Mouse (Mus musculus) CH12.LX (cell line): Measurements from ENCODE around the gene Cldn17. TPM values are rescaled to one million over a fixed set of nuclear protein-coding genes. Genes with fewer than 3 reads are reported as not detected.

Source experiments
- DNase-seq: peaks from one replicate; pipeline ENCODE4 v3.0.0-alpha.2; 2013; ENCODE audit errors: extremely low read depth
- H3K27ac ChIP-seq: 2 replicates; pipeline ENCODE4 v1.5.1; 2012; ENCODE audit warnings: low read depth, mild to moderate bottlenecking, control low read depth, moderate library complexity; ENCODE audit not compliant: insufficient read depth
- H3K27me3 ChIP-seq: replicated peaks from 2 replicates; pipeline ENCODE3; 2012; ENCODE audit warnings: inconsistent platforms
- H3K36me3 ChIP-seq, 2 experiments: replicated peaks in 1 of 2; 2 replicates each; pipeline versions ENCODE3 to v1.6.1; 2012; ENCODE audit warnings: inconsistent platforms in 1 of 2, low read length in 1 of 2, mild to moderate bottlenecking in 1 of 2, mixed read lengths in 1 of 2, moderate library complexity in 1 of 2; ENCODE audit not compliant: control insufficient read depth in 1 of 2, insufficient read depth in 1 of 2
- H3K4me1 ChIP-seq, 2 experiments: 2 replicates each; pipeline ENCODE4 v1.6.1; 2012; ENCODE audit warnings: inconsistent platforms in 1 of 2, moderate library complexity in 1 of 2; ENCODE audit not compliant: insufficient read depth in 2 of 2, control insufficient read depth in 1 of 2
- H3K4me2 ChIP-seq: 2 replicates; pipeline ENCODE4 v1.6.1; 2012; ENCODE audit warnings: low read depth, mild to moderate bottlenecking, control low read depth; ENCODE audit not compliant: poor library complexity, insufficient read depth, severe bottlenecking
- H3K4me3 ChIP-seq, 3 experiments: fragments of 150-350 bp in 1 of 3; sonication (generic) in 1 of 3; replicated peaks in 1 of 3; 2 replicates each; pipeline versions ENCODE3 to v1.5.1; 2011 to 2012; ENCODE audit warnings: low read depth in 2 of 3, low read length in 2 of 3, mild to moderate bottlenecking in 2 of 3, moderate library complexity in 2 of 3, control low read depth in 1 of 3, improper control_type of control experiment in 1 of 3, inconsistent platforms in 1 of 3, mixed read lengths in 1 of 3; ENCODE audit not compliant: poor library complexity in 1 of 3
- H3K79me2 ChIP-seq: replicated peaks from 2 replicates; pipeline ENCODE4 v1.6.1; 2012; ENCODE audit warnings: mild to moderate bottlenecking, moderate library complexity; ENCODE audit not compliant: control insufficient read depth, poor library complexity, insufficient read depth, severe bottlenecking; ENCODE audit errors: extremely low read depth
- H3K9ac ChIP-seq: 2 replicates; pipeline ENCODE4 v1.6.1; 2012; ENCODE audit warnings: low read depth, mild to moderate bottlenecking, control low read depth, moderate library complexity; ENCODE audit not compliant: insufficient read depth
- H3K9me3 ChIP-seq: replicated peaks from 2 replicates; pipeline ENCODE3; 2012; ENCODE audit warnings: low read length, inconsistent platforms, mixed read lengths
- BHLHE40 ChIP-seq: IDR thresholded peaks from 2 replicates; pipeline ENCODE4 v1.6.1; 2011; ENCODE audit warnings: mild to moderate bottlenecking, low read depth, low read length, improper control_type of control experiment
- CHD1 ChIP-seq: IDR thresholded peaks from 2 replicates; pipeline ENCODE4 v1.6.1; 2012; ENCODE audit warnings: low read depth, low read length, improper control_type of control experiment, inconsistent platforms
- CHD2 ChIP-seq: IDR thresholded peaks from 2 replicates; pipeline ENCODE4 v1.6.1; 2011; ENCODE audit warnings: low read length, improper control_type of control experiment
- CTCF ChIP-seq, 2 experiments: IDR thresholded peaks in 1 of 2; conservative IDR thresholded peaks in 1 of 2; 2 replicates each; pipeline ENCODE4 v1.5.1; 2011 to 2012; ENCODE audit warnings: low read depth in 2 of 2, low read length in 2 of 2, improper control_type of control experiment in 1 of 2, inconsistent platforms in 1 of 2, mild to moderate bottlenecking in 1 of 2, moderate library complexity in 1 of 2
- EP300 ChIP-seq: IDR thresholded peaks from 2 replicates; pipeline ENCODE4 v1.6.1; 2011; ENCODE audit warnings: low read length, improper control_type of control experiment
- ETS1 ChIP-seq: conservative IDR thresholded peaks from 2 replicates; pipeline ENCODE4 v1.6.1; 2012; ENCODE audit warnings: low read depth, mild to moderate bottlenecking, inconsistent platforms, low read length, improper control_type of control experiment, moderate library complexity
- GABPA ChIP-seq: IDR thresholded peaks from 2 replicates; pipeline ENCODE4 v1.6.1; 2012; ENCODE audit warnings: low read depth, low read length, improper control_type of control experiment, inconsistent platforms; ENCODE audit not compliant: insufficient replicate concordance
- IRF4 ChIP-seq: IDR thresholded peaks from 2 replicates; pipeline ENCODE4 v1.6.1; 2014; ENCODE audit warnings: low read depth, mild to moderate bottlenecking, inconsistent platforms, low read length, improper control_type of control experiment
- JUND ChIP-seq: conservative IDR thresholded peaks from 2 replicates; pipeline ENCODE4 v1.6.1; 2011; ENCODE audit warnings: low read depth, low read length, improper control_type of control experiment
- KAT2A ChIP-seq: IDR thresholded peaks from 2 replicates; pipeline ENCODE4 v1.6.1; 2012; ENCODE audit warnings: low read length, improper control_type of control experiment, inconsistent platforms; ENCODE audit not compliant: insufficient replicate concordance
- MAX ChIP-seq: IDR thresholded peaks from 2 replicates; pipeline ENCODE4 v1.6.1; 2011; ENCODE audit warnings: low read length, improper control_type of control experiment
- MAZ ChIP-seq: IDR thresholded peaks from 2 replicates; pipeline ENCODE4 v1.6.1; 2012; ENCODE audit warnings: low read depth, mild to moderate bottlenecking, inconsistent platforms, low read length, improper control_type of control experiment, moderate library complexity
- MEF2A ChIP-seq: IDR thresholded peaks from 2 replicates; pipeline ENCODE4 v1.6.1; 2014; ENCODE audit warnings: low read depth, mild to moderate bottlenecking, inconsistent platforms, low read length, improper control_type of control experiment, borderline replicate concordance
- MXI1 ChIP-seq: IDR thresholded peaks from 2 replicates; pipeline ENCODE4 v1.6.1; 2011; ENCODE audit warnings: mild to moderate bottlenecking, low read depth, low read length, improper control_type of control experiment
- NELFE ChIP-seq: IDR thresholded peaks from 2 replicates; pipeline ENCODE4 v1.6.1; 2011; ENCODE audit warnings: low read depth, low read length, improper control_type of control experiment
- NRF1 ChIP-seq: IDR thresholded peaks from 2 replicates; pipeline ENCODE4 v1.6.1; 2014; ENCODE audit warnings: low read depth, mild to moderate bottlenecking, inconsistent platforms, low read length, improper control_type of control experiment, moderate library complexity
- POLR2A ChIP-seq: IDR thresholded peaks from 2 replicates; pipeline ENCODE4 v1.6.1; 2011; ENCODE audit warnings: low read depth, mild to moderate bottlenecking, improper control_type of control experiment, low read length
- RCOR1 ChIP-seq: conservative IDR thresholded peaks from 2 replicates; pipeline ENCODE4 v1.6.1; 2012; ENCODE audit warnings: low read depth, mild to moderate bottlenecking, inconsistent platforms, low read length, improper control_type of control experiment
- SIN3A ChIP-seq: IDR thresholded peaks from 2 replicates; pipeline ENCODE4 v1.6.1; 2012; ENCODE audit warnings: low read length, improper control_type of control experiment, inconsistent platforms
- TBP ChIP-seq: conservative IDR thresholded peaks from 2 replicates; pipeline ENCODE4 v1.6.1; 2011; ENCODE audit warnings: low read depth, low read length, improper control_type of control experiment
- UBTF ChIP-seq: IDR thresholded peaks from 2 replicates; pipeline ENCODE4 v1.6.1; 2012; ENCODE audit warnings: low read depth, mild to moderate bottlenecking, inconsistent platforms, low read length, improper control_type of control experiment, moderate library complexity
- dilution Hi-C: fragments of 300-500 bp; cut with MboI; formaldehyde crosslinking; loops from 2 replicates; pipeline ENCODE4 v1.14.3; 2020; ENCODE audit warnings: low sequenced_read_pairs; ENCODE audit not compliant: extremely low pct_unique_long_range_greater_than_20kb, extremely low pct_ligation_motif_present
- in situ Hi-C: fragments of 300-500 bp; cut with MboI; formaldehyde crosslinking; loops from 3 replicates; pipeline ENCODE4 v1.14.3; 2019; ENCODE audit warnings: low sequenced_read_pairs, low pct_ligation_motif_present, low pct_unique_long_range_greater_than_20kb, mixed read lengths
- polyA plus RNA-seq: library from polyadenylated mRNA; unstranded; fragments of >175 nt; gene quantifications from 2 replicates; pipeline ENCODE4 v1.2.1, GENCODE M21; 2012; ENCODE audit warnings: low read depth; ENCODE audit not compliant: insufficient read length
- total RNA-seq, 2 experiments: library from RNA; depleted of rRNA; stranded (reverse); fragments of 300-350 nt in 1 of 2; fragments of >200 nt in 1 of 2; gene quantifications; 2 replicates each; pipeline ENCODE4 v1.2.3; 2012 to 2014

The Cldn17 gene
- total and polyA plus RNA-seq, 3 experiments, result not detected

DNA sequence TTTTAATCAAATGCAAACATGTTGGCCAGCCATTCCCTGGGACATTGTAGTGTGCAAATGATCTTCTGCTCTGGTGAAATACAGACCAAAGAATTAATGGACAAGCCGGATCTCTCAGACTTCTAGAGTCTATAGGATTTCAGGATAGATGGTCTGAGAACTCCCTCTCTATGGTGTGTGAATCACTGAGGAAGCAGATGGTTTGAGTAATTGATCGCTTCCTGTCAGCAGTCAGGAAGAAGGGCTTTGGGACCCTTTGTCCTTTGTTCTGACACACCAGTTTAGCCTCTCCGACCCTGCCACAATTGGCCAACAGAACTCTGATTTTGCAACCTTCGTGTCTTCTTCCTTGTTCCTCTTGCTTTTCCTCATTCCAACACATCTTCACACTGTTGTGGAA is 1.4 kb upstream of the Cldn17 start:
- TF ChIP-seq MAZ, result no peak
- no peak for TF ChIP-seq JUND
- no peak for TF ChIP-seq CHD1
- no peak for TF ChIP-seq CTCF (conservative IDR thresholded peaks at IDR 0.05 in 1 of 2, IDR thresholded peaks at IDR 0.05 in 1 of 2; ENCODE audit: low read depth in 2 of 2, low read length in 2 of 2)
- no peak for TF ChIP-seq CHD2
- TF ChIP-seq TBP, result no peak
- no peak for TF ChIP-seq UBTF
- no peak for DNase-seq
- Histone ChIP-seq H3K9me3 (peaks cover 46% of the 10 kb centered on the region), H3K4me1 (no peaks in the 10 kb centered on the region), H3K4me2 (no peak overlapping the region), H3K4me3 (no peak overlapping the region), H3K36me3 (no peaks in the 10 kb centered on the region), H3K79me2 (no peaks in the 10 kb centered on the region), H3K9ac (no peak overlapping the region), H3K27me3 (no peaks in the 10 kb centered on the region), H3K27ac (no peak overlapping the region)
- in situ Hi-C loops (no loop called here), dilution Hi-C loops (no loop called here)

GRCm38 (mm10) chr16:88506338-88506737 is 440 bp downstream of the Cldn17 start:
- Histone ChIP-seq H3K9me3 (peaks cover 55% of the 10 kb centered on the region), H3K4me1 (no peaks in the 10 kb centered on the region), H3K79me2 (no peaks in the 10 kb centered on the region), H3K27me3 (no peaks in the 10 kb centered on the region), H3K4me2 (no peak overlapping the region), H3K36me3 (no peaks in the 10 kb centered on the region), H3K27ac (no peak overlapping the region), H3K4me3 (no peak overlapping the region), H3K9ac (no peak overlapping the region)
- no peak for TF ChIP-seq NELFE
- no peak for TF ChIP-seq CHD1
- no peak for TF ChIP-seq GABPA
- no peak for TF ChIP-seq MEF2A
- no peak for TF ChIP-seq RCOR1
- no peak for TF ChIP-seq TBP
- no peak for TF ChIP-seq BHLHE40
- TF ChIP-seq MXI1, result no peak
- TF ChIP-seq SIN3A, result no peak
- TF ChIP-seq MAX, result no peak
- no peak for TF ChIP-seq EP300
- no peak for TF ChIP-seq POLR2A
- TF ChIP-seq IRF4, result no peak
- no peak for TF ChIP-seq JUND
- TF ChIP-seq KAT2A, result no peak
- no peak for TF ChIP-seq CTCF (conservative IDR thresholded peaks at IDR 0.05 in 1 of 2, IDR thresholded peaks at IDR 0.05 in 1 of 2; ENCODE audit: low read depth in 2 of 2, low read length in 2 of 2)
- no peak for TF ChIP-seq NRF1
- TF ChIP-seq ETS1, result no peak
- TF ChIP-seq CHD2, result no peak
- in situ Hi-C loops, result no loop called here
- DNase-seq, result no peak
- dilution Hi-C loops, result no loop called here
